Mouse (Mus musculus) left cerebral cortex, adult 2 months (tissue): ENCODE results near the gene Tex48. TPM values are rescaled to one million over a fixed set of nuclear protein-coding genes. Genes with fewer than 3 reads are reported as not detected.

Experiments
- DNase-seq, 2 experiments: peaks; one replicate each; pipeline ENCODE4 v3.0.0; 2021 to 2022; ENCODE audit warnings: low spot score in 2 of 2, mixed read lengths in 1 of 2; ENCODE audit errors: extremely low spot score in 1 of 2
- H3K27ac ChIP-seq: fragments of 200-600 bp; 2 replicates; pipeline ENCODE4 v1.8.1; 2022
- H3K4me3 ChIP-seq: fragments of 200-600 bp; 2 replicates; pipeline ENCODE4 v1.8.1; 2022
- CTCF ChIP-seq: fragments of 200-600 bp; IDR thresholded peaks from 2 replicates; pipeline ENCODE4 v1.8.1; 2022; ENCODE audit warnings: antibody characterized with exemption, mild to moderate bottlenecking, moderate library complexity
- intact Hi-C: fragments of 180-260 bp; cut with DNase I; formaldehyde crosslinking; loops from one replicate; pipeline ENCODE4 v1.15.1; 2025
- total RNA-seq, 2 experiments: library from RNA; stranded (reverse); gene quantifications; 2 replicates each; pipeline ENCODE4 v1.2.3; 2021

Gene Tex48
- total RNA-seq, 2 experiments from 2014 or later: not detected

GRCm38 (mm10) chr4:63589987-63590386 lies 32.2 kb downstream of the Tex48 start:
- no peak for DNase-seq
- Histone ChIP-seq H3K27ac (no peak overlapping the region), H3K4me3 (no peak overlapping the region)
- intact Hi-C loops: loop anchor here (10.0 kb wide), 1 partner anchor 245 kb away; no protein-coding TSS in a partner anchor
- TF ChIP-seq CTCF: no peak

DNA sequence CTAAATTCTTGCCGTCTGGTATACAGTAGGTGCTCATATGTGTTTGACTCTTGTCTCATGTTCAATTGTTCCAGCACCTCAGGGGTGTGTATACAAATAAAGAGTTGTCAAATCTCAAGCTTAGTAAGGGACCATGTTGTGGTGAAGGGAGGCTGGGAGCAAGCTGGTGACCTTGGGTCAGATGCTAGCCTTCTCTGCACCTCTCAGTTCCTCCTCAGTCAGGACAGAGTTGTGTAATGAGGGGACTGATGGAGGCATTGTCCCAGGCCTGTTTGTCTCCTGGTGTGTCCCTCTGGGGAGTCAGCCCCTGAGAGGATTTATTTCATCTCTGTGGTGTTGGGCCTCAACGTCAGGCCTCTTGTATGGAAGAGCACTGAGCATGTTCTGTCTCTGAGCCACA lies 36.0 kb downstream of the Tex48 start:
- DNase-seq: no peak
- intact Hi-C loops: no loop called here
- no peak for TF ChIP-seq CTCF
- H3K27ac ChIP-seq: no peak overlapping the region
- no peak overlapping the region for H3K4me3 ChIP-seq

GRCm38 (mm10) chr4:63585216-63585615 lies 37.0 kb downstream of the Tex48 start:
- DNase-seq: no peak
- TF ChIP-seq CTCF: no peak
- Histone ChIP-seq H3K27ac (no peak overlapping the region), H3K4me3 (no peak overlapping the region)
- intact Hi-C loops: no loop called here

DNA sequence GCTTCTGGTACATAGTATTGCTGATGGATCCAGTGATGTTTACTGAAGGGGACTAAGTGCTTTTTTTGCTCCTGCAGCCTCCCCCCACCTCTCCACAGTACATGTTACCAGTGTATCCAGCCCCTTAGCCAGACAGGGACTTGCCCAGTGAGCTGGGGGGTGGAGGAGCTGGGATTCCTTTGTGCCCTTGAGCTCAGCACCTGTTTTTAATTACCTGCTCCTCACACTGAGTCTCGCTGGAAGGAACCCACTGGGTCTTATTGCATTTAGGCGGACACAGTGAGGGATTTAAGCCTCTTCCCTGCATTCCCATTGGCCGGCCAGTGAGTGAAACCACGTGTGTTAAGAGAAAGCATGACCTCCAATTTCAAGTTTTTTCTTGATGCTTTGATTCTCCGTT lies 39.6 kb downstream of the Tex48 start:
- DNase-seq: no peak
- no peak overlapping the region for H3K27ac ChIP-seq
- no peak for TF ChIP-seq CTCF
- H3K4me3 ChIP-seq: no peak overlapping the region
- intact Hi-C loops: no loop called here

DNA sequence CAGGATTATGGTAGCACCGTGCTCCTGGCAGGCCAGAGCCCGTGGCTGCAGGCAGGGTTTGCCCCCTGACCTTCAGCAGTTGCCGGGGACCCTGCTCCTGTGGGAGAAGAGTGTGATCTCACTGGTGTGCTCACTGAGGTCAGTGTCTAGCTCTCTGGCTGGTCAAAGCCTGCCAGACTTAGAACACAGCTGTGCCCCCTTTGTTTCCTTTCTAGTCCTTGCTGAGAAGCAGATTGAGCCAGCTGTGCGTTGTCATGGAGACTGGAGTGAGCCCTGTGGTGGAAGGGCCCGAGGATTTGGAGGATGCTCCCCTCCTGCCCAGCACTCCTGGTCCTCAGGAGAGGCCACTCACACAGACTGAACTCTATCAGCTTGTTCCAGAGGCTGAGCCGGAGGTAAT lies 42.1 kb downstream of the Tex48 start:
- Histone ChIP-seq H3K4me3 (no peak overlapping the region), H3K27ac (no peak overlapping the region)
- intact Hi-C loops: no loop called here
- no peak for DNase-seq
- no peak for TF ChIP-seq CTCF

- Histone ChIP-seq H3K27ac (no peak overlapping the region), H3K4me3 (no peak overlapping the region)
- no peak for TF ChIP-seq CTCF
- intact Hi-C loops: no loop called here
- DNase-seq: no peak
These were observed 42.6 kb downstream of the Tex48 start for GRCm38 (mm10) chr4:63579649-63580048.

GRCm38 (mm10) chr4:63572621-63573020 lies 49.6 kb downstream of the Tex48 start:
- no peak overlapping the region for H3K4me3 ChIP-seq
- H3K27ac ChIP-seq: no peak overlapping the region
- no peak for DNase-seq
- no peak for TF ChIP-seq CTCF
- intact Hi-C loops: no loop called here

GRCm38 (mm10) chr4:63570208-63570781 lies 51.9 kb downstream of the Tex48 start:
- no peak for TF ChIP-seq CTCF
- H3K4me3 ChIP-seq: no peak overlapping the region
- intact Hi-C loops: no loop called here
- DNase-seq: no peak
- no peak overlapping the region for H3K27ac ChIP-seq

DNA sequence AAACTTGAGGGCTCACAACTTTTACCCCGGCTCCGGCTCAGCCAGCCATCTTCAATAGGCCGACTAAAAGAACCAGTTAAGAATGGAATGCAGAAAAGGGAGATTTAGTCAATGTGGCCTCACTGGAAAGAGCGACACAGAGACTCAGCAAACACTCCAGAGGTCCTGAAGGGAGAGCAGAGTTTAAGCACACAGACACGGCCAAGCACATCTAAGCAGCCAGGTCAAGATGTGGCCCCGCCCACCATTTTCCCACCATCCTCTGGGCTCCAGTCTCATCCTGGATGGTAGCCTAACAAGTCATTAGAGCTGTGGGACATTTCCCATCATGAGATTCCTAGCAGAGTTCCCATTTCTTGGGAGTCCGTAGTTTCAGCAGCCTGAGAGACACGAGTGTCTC lies 52.9 kb downstream of the Tex48 start:
- intact Hi-C loops: no loop called here
- H3K27ac ChIP-seq: no peak overlapping the region
- no peak for TF ChIP-seq CTCF
- H3K4me3 ChIP-seq: no peak overlapping the region
- DNase-seq: no peak

DNA sequence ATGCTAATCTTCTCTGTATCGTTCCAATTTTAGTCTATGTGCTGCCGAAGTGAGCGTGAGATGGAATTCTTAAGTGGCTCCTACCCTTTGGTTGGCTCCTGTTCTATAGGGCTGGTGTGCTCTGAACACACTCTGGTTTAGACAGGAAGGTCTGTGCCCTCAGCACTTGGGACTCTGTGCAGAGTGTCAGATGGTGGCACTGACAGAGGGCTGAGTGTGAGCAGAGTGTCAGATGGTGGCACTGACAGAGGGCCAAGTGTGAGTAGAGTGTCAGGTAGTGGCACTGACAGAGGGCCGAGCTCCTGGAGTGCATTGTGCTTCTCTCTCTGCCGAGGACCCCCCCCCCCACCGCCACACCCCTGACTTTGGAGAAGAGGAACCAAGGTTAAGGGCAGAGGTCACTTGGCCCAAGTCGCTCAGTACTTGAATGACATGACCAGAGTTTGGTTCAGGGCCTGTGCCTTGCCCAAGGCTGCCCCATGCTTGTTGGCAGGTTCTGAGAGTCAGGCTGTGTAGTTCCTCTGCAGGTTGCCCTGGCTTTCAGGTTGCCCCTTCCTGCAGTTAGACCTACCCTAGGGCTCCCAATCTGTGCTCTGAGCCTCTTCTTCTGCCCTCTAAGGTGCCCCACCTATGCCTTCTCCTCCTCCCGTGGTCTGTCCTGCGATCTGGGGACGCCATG lies 54.4 kb downstream of the Tex48 start:
- DNase-seq: no peak
- TF ChIP-seq CTCF: no peak
- Histone ChIP-seq H3K4me3 (no peak overlapping the region), H3K27ac (no peak overlapping the region)
- intact Hi-C loops: no loop called here

DNA sequence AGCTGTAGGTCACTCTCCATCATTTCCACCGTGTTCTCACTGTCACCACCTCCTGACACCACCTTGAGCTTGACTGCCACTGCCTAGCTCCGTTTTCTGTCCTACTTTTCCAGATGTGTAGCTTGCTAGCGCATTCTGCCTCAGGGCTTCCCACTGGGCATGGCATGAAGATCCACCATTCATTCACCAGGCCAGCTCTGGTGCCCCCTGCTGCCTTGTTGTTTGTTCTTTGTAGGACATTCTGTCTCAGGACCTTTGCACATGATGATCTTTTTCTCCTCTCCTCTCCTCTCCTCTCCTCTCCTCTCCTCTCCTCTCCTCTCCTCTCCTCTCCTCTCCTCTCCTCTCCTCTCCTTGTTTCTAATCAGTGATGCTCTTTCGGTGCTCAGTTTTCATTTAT lies 59.5 kb downstream of the Tex48 start:
- DNase-seq: no peak
- intact Hi-C loops: loop anchor here (5.0 kb wide), 2 partner anchors 120 to 145 kb away; no protein-coding TSS in a partner anchor
- Histone ChIP-seq H3K4me3 (no peak overlapping the region), H3K27ac (no peak overlapping the region)
- TF ChIP-seq CTCF: no peak

DNA sequence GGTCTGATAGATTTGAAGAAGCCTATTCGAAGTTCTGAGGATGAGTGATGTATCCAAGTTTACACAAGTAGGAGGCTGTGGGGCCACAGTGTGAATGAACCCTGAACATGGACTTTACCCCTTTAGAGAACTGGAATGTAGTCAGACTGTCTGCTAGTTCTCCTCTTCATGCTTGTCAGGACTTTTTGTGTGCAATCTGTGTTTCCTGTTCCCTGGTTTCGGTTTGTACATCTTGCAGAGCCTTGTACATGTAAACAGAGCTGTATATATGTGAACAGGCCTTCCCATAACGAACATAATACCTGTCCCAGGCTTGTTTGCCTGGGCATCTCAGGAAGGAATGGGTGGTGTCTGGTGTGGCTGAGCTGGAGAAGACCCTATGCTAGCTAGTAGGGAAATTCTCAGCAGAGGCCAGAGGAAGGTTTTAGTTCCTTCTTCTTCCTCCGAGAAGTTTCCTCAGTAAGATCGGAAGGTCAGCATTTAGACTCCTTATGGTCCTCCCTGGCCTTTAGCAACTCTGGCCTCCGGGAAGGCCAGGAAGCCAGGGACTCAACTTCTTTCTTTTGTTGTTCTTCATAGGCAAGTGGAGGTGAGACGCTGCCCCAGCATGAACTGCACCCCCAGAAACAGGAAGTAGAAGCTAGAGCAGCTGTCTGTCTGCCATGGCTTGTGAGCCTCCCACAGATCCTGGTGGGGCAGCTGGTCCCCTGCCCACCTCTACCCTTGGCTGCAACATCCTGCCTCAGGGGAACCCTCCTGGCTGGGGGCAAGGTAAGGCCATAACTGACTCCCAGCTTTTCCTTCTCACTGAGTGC lies 60.2 kb downstream of the Tex48 start:
- TF ChIP-seq CTCF: no peak
- DNase-seq: no peak
- Histone ChIP-seq H3K27ac (no peak overlapping the region), H3K4me3 (no peak overlapping the region)
- intact Hi-C loops: loop anchor here (5.0 kb wide), 2 partner anchors 120 to 145 kb away; no protein-coding TSS in a partner anchor
